Mouse (Mus musculus) CH12.LX (cell line): ENCODE data around the gene Pcdh9. TPM values are rescaled to one million over a fixed set of nuclear protein-coding genes. Genes with fewer than 3 reads are reported as not detected.

Experiments
- DNase-seq: peaks from one replicate; pipeline ENCODE4 v3.0.0-alpha.2; 2013; ENCODE audit errors: extremely low read depth
- H3K27ac ChIP-seq: 2 replicates; pipeline ENCODE4 v1.5.1; 2012; ENCODE audit warnings: low read depth, mild to moderate bottlenecking, control low read depth, moderate library complexity; ENCODE audit not compliant: insufficient read depth
- H3K27me3 ChIP-seq: replicated peaks from 2 replicates; pipeline ENCODE3; 2012; ENCODE audit warnings: inconsistent platforms
- H3K36me3 ChIP-seq, 2 experiments: replicated peaks in 1 of 2; 2 replicates each; pipeline versions ENCODE3 to v1.6.1; 2012; ENCODE audit warnings: inconsistent platforms in 1 of 2, low read length in 1 of 2, mild to moderate bottlenecking in 1 of 2, mixed read lengths in 1 of 2, moderate library complexity in 1 of 2; ENCODE audit not compliant: control insufficient read depth in 1 of 2, insufficient read depth in 1 of 2
- H3K4me1 ChIP-seq, 2 experiments: 2 replicates each; pipeline ENCODE4 v1.6.1; 2012; ENCODE audit warnings: inconsistent platforms in 1 of 2, moderate library complexity in 1 of 2; ENCODE audit not compliant: insufficient read depth in 2 of 2, control insufficient read depth in 1 of 2
- H3K4me2 ChIP-seq: 2 replicates; pipeline ENCODE4 v1.6.1; 2012; ENCODE audit warnings: low read depth, mild to moderate bottlenecking, control low read depth; ENCODE audit not compliant: poor library complexity, insufficient read depth, severe bottlenecking
- H3K4me3 ChIP-seq, 3 experiments: fragments of 150-350 bp in 1 of 3; sonication (generic) in 1 of 3; replicated peaks in 1 of 3; 2 replicates each; pipeline versions ENCODE3 to v1.5.1; 2011 to 2012; ENCODE audit warnings: low read depth in 2 of 3, low read length in 2 of 3, mild to moderate bottlenecking in 2 of 3, moderate library complexity in 2 of 3, control low read depth in 1 of 3, improper control_type of control experiment in 1 of 3, inconsistent platforms in 1 of 3, mixed read lengths in 1 of 3; ENCODE audit not compliant: poor library complexity in 1 of 3
- H3K79me2 ChIP-seq: replicated peaks from 2 replicates; pipeline ENCODE4 v1.6.1; 2012; ENCODE audit warnings: mild to moderate bottlenecking, moderate library complexity; ENCODE audit not compliant: control insufficient read depth, poor library complexity, insufficient read depth, severe bottlenecking; ENCODE audit errors: extremely low read depth
- H3K9ac ChIP-seq: 2 replicates; pipeline ENCODE4 v1.6.1; 2012; ENCODE audit warnings: low read depth, mild to moderate bottlenecking, control low read depth, moderate library complexity; ENCODE audit not compliant: insufficient read depth
- H3K9me3 ChIP-seq: replicated peaks from 2 replicates; pipeline ENCODE3; 2012; ENCODE audit warnings: low read length, inconsistent platforms, mixed read lengths
- BHLHE40 ChIP-seq: IDR thresholded peaks from 2 replicates; pipeline ENCODE4 v1.6.1; 2011; ENCODE audit warnings: mild to moderate bottlenecking, low read depth, low read length, improper control_type of control experiment
- CHD1 ChIP-seq: IDR thresholded peaks from 2 replicates; pipeline ENCODE4 v1.6.1; 2012; ENCODE audit warnings: low read depth, low read length, improper control_type of control experiment, inconsistent platforms
- CTCF ChIP-seq, 2 experiments: IDR thresholded peaks in 1 of 2; conservative IDR thresholded peaks in 1 of 2; 2 replicates each; pipeline ENCODE4 v1.5.1; 2011 to 2012; ENCODE audit warnings: low read depth in 2 of 2, low read length in 2 of 2, improper control_type of control experiment in 1 of 2, inconsistent platforms in 1 of 2, mild to moderate bottlenecking in 1 of 2, moderate library complexity in 1 of 2
- E2F4 ChIP-seq: IDR thresholded peaks from 2 replicates; pipeline ENCODE4 v1.6.1; 2011; ENCODE audit warnings: low read depth, low read length, improper control_type of control experiment; ENCODE audit not compliant: insufficient replicate concordance
- ELF1 ChIP-seq: IDR thresholded peaks from 2 replicates; pipeline ENCODE4 v1.6.1; 2014; ENCODE audit warnings: low read depth, mild to moderate bottlenecking, inconsistent platforms, low read length, improper control_type of control experiment
- GABPA ChIP-seq: IDR thresholded peaks from 2 replicates; pipeline ENCODE4 v1.6.1; 2012; ENCODE audit warnings: low read depth, low read length, improper control_type of control experiment, inconsistent platforms; ENCODE audit not compliant: insufficient replicate concordance
- IRF4 ChIP-seq: IDR thresholded peaks from 2 replicates; pipeline ENCODE4 v1.6.1; 2014; ENCODE audit warnings: low read depth, mild to moderate bottlenecking, inconsistent platforms, low read length, improper control_type of control experiment
- MAX ChIP-seq: IDR thresholded peaks from 2 replicates; pipeline ENCODE4 v1.6.1; 2011; ENCODE audit warnings: low read length, improper control_type of control experiment
- MAZ ChIP-seq: IDR thresholded peaks from 2 replicates; pipeline ENCODE4 v1.6.1; 2012; ENCODE audit warnings: low read depth, mild to moderate bottlenecking, inconsistent platforms, low read length, improper control_type of control experiment, moderate library complexity
- NELFE ChIP-seq: IDR thresholded peaks from 2 replicates; pipeline ENCODE4 v1.6.1; 2011; ENCODE audit warnings: low read depth, low read length, improper control_type of control experiment
- NRF1 ChIP-seq: IDR thresholded peaks from 2 replicates; pipeline ENCODE4 v1.6.1; 2014; ENCODE audit warnings: low read depth, mild to moderate bottlenecking, inconsistent platforms, low read length, improper control_type of control experiment, moderate library complexity
- PAX5 ChIP-seq: IDR thresholded peaks from 2 replicates; pipeline ENCODE4 v1.6.1; 2012; ENCODE audit warnings: low read length, inconsistent platforms, mixed read lengths
- POLR2A ChIP-seq: IDR thresholded peaks from 2 replicates; pipeline ENCODE4 v1.6.1; 2011; ENCODE audit warnings: low read depth, mild to moderate bottlenecking, improper control_type of control experiment, low read length
- POLR2AphosphoS2 ChIP-seq: IDR thresholded peaks from 2 replicates; pipeline ENCODE4 v1.6.1; 2011; ENCODE audit warnings: low read depth, low read length, improper control_type of control experiment
- RAD21 ChIP-seq: IDR thresholded peaks from 2 replicates; pipeline ENCODE4 v1.6.1; 2011; ENCODE audit warnings: low read depth, mild to moderate bottlenecking, low read length, improper control_type of control experiment, moderate library complexity
- SMC3 ChIP-seq: IDR thresholded peaks from 2 replicates; pipeline ENCODE4 v1.6.1; 2011; ENCODE audit warnings: low read depth, low read length, improper control_type of control experiment
- TBP ChIP-seq: conservative IDR thresholded peaks from 2 replicates; pipeline ENCODE4 v1.6.1; 2011; ENCODE audit warnings: low read depth, low read length, improper control_type of control experiment
- ZKSCAN1 ChIP-seq: IDR thresholded peaks from 2 replicates; pipeline ENCODE4 v1.6.1; 2012; ENCODE audit warnings: low read depth, inconsistent platforms, low read length, improper control_type of control experiment, borderline replicate concordance
- ZNF384 ChIP-seq: IDR thresholded peaks from 2 replicates; pipeline ENCODE4 v1.6.1; 2012; ENCODE audit warnings: low read depth, low read length, improper control_type of control experiment, inconsistent platforms
- dilution Hi-C: fragments of 300-500 bp; cut with MboI; formaldehyde crosslinking; loops from 2 replicates; pipeline ENCODE4 v1.14.3; 2020; ENCODE audit warnings: low sequenced_read_pairs; ENCODE audit not compliant: extremely low pct_unique_long_range_greater_than_20kb, extremely low pct_ligation_motif_present
- in situ Hi-C: fragments of 300-500 bp; cut with MboI; formaldehyde crosslinking; loops from 3 replicates; pipeline ENCODE4 v1.14.3; 2019; ENCODE audit warnings: low sequenced_read_pairs, low pct_ligation_motif_present, low pct_unique_long_range_greater_than_20kb, mixed read lengths
- polyA plus RNA-seq: library from polyadenylated mRNA; unstranded; fragments of >175 nt; gene quantifications from 2 replicates; pipeline ENCODE4 v1.2.1, GENCODE M21; 2012; ENCODE audit warnings: low read depth; ENCODE audit not compliant: insufficient read length
- total RNA-seq, 2 experiments: library from RNA; depleted of rRNA; stranded (reverse); fragments of 300-350 nt in 1 of 2; fragments of >200 nt in 1 of 2; gene quantifications; 2 replicates each; pipeline ENCODE4 v1.2.3; 2012 to 2014

Gene Pcdh9
- total and polyA plus RNA-seq, 3 experiments, result not detected

GRCm38 (mm10) chr14:93317393-93317792 is 573.1 kb downstream of the Pcdh9 start:
- DNase-seq, result no peak
- Histone ChIP-seq H3K27ac (no peak overlapping the region), H3K4me2 (no peak overlapping the region), H3K27me3 (no peaks in the 10 kb centered on the region), H3K9ac (no peak overlapping the region)
- peak in 1 of 2 experiments; percentile 63; a peak in 2 of 4 replicates for TF ChIP-seq CTCF (conservative IDR thresholded peaks at IDR 0.05 in 1 of 2, IDR thresholded peaks at IDR 0.05 in 1 of 2; ENCODE audit: low read depth in 2 of 2, low read length in 2 of 2)
- TF ChIP-seq NELFE, result no peak
- peak; percentile 70 for TF ChIP-seq RAD21
- peak; percentile 63 for TF ChIP-seq SMC3
- TF ChIP-seq TBP, result no peak
- TF ChIP-seq, all 38 proteins: peak for 3
- Histone ChIP-seq H3K4me3 (no peak overlapping the region), H3K4me1 (no peaks in the 10 kb centered on the region), H3K36me3 (no peaks in the 10 kb centered on the region), H3K9me3 (peaks cover 11% of the 10 kb centered on the region), H3K79me2 (no peaks in the 10 kb centered on the region)
- dilution Hi-C loops (no loop called here), in situ Hi-C loops (no loop called here)

GRCm38 (mm10) chr14:93288361-93288760 is 602.1 kb downstream of the Pcdh9 start:
- Histone ChIP-seq H3K27me3 (no peaks in the 10 kb centered on the region), H3K9ac (no peak overlapping the region), H3K79me2 (no peaks in the 10 kb centered on the region), H3K27ac (no peak overlapping the region), H3K36me3 (no peaks in the 10 kb centered on the region), H3K9me3 (peaks cover 27% of the 10 kb centered on the region), H3K4me1 (no peaks in the 10 kb centered on the region), H3K4me2 (no peak overlapping the region), H3K4me3 (no peak overlapping the region)
- dilution Hi-C loops, result no loop called here
- no peak for TF ChIP-seq NELFE
- no peak for TF ChIP-seq PAX5
- no peak for TF ChIP-seq E2F4
- no peak for TF ChIP-seq ELF1
- TF ChIP-seq CHD1, result no peak
- no peak for TF ChIP-seq BHLHE40
- TF ChIP-seq POLR2AphosphoS2, result no peak
- no peak for TF ChIP-seq POLR2A
- TF ChIP-seq MAX, result no peak
- no peak for TF ChIP-seq GABPA
- no peak for TF ChIP-seq NRF1
- TF ChIP-seq IRF4, result no peak
- TF ChIP-seq ZNF384, result no peak
- no peak for TF ChIP-seq RAD21
- TF ChIP-seq MAZ, result no peak
- no peak for TF ChIP-seq ZKSCAN1
- TF ChIP-seq TBP, result no peak
- in situ Hi-C loops, result no loop called here
- DNase-seq, result no peak
